In genomic region chr10:84444396-84444795, GRCm38 (mm10) we compare ENCODE assay signal across 18 mouse cellular contexts. TPM values are rescaled to one million over a fixed set of nuclear protein-coding genes. Genes with fewer than 3 reads are reported as not detected.
DNase-seq lines count a peak whose midpoint lies in the region; ATAC-seq and TF ChIP-seq lines count a peak whose summit lies in the region.
"Had no signal": no experiment of that assay in that cellular context is flagged by ENCODE, and none has a peak within 500 bp of the region (broad histone marks: within the 10 kb centered on the region; RNA-seq: fewer than 3 reads in every experiment).

No protein-coding gene starts in this region.

- no peak for TF ChIP-seq POLR2A in MEL (IDR thresholded peaks at IDR 0.05; ENCODE audit: control insufficient read depth in 1 of 2, insufficient read depth in 1 of 2, low read depth in 1 of 2, low read length in 2 of 2, poor library complexity in 1 of 2)

- peak overlapping the region; percentile 43; the same call in 1 of the 2 replicates for H3K27ac ChIP-seq in gastrocnemius, adult 2 months
- H3K27ac ChIP-seq in liver, embryonic 14.5 days: no peak overlapping the region
- no peak overlapping the region for H3K27ac ChIP-seq in MEL (ENCODE audit: control insufficient read depth, low read depth, low read length)
- H3K27ac ChIP-seq: forebrain, embryonic 13.5 days; kidney, embryonic 15.5 days; limb, embryonic 15.5 days; neural tube, embryonic 15.5 days had no signal

- H3K4me3 ChIP-seq in gastrocnemius, adult 2 months: no peak overlapping the region
- no peak overlapping the region for H3K4me3 ChIP-seq in liver, embryonic 14.5 days (ENCODE audit: insufficient read depth in 1 of 2, low read depth in 2 of 2, low read length in 2 of 2)
- H3K4me3 ChIP-seq in MEL (ENCODE audit: control insufficient read depth in 1 of 2, insufficient read depth in 1 of 2, low read depth in 2 of 2, low read length in 2 of 2): no peak overlapping the region
- H3K4me3 ChIP-seq: forebrain, embryonic 13.5 days; kidney, embryonic 15.5 days; limb, embryonic 15.5 days; megakaryocyte, embryonic 14.5 days; neural tube, embryonic 15.5 days had no signal

- 0 out of 4 replicates have a peak, but pooled peaks cover 0 to 4% of the 10 kb centered on the region in 2 experiments for H3K4me1 ChIP-seq in liver, embryonic 14.5 days (replicated peaks; ENCODE audit: control insufficient read depth in 2 of 2, insufficient read depth in 2 of 2, low read length in 1 of 2)
- peaks cover 0 to 9% of the 10 kb centered on the region in 2 experiments; a peak in 2 of 4 replicates for H3K4me1 ChIP-seq in MEL (ENCODE audit: control insufficient read depth in 1 of 2, insufficient read depth in 2 of 2, low read length in 2 of 2)

- TF ChIP-seq EP300 in liver, embryonic 14.5 days (IDR thresholded peaks at IDR 0.05; ENCODE audit: low read depth): no peak
- no peak for TF ChIP-seq EP300 in MEL (IDR thresholded peaks at IDR 0.05; ENCODE audit: low read depth in 1 of 2, low read length in 2 of 2)

- H3K4me2 ChIP-seq in liver, embryonic 14.5 days (ENCODE audit: low read depth): no peak overlapping the region
- H3K4me2 ChIP-seq: forebrain, embryonic 13.5 days; kidney, embryonic 15.5 days; limb, embryonic 15.5 days; neural tube, embryonic 15.5 days had no signal

- H3K36me3 ChIP-seq in liver, embryonic 14.5 days (replicated peaks; ENCODE audit: control insufficient read depth, insufficient read depth, low read depth): no peaks in the 10 kb centered on the region
- H3K36me3 ChIP-seq in MEL (ENCODE audit: control insufficient read depth in 1 of 2, insufficient read depth in 2 of 2, low read length in 2 of 2): peaks cover 0 to 7% of the 10 kb centered on the region in 2 experiments; a peak in 2 of 4 replicates
- H3K36me3 ChIP-seq: kidney, embryonic 15.5 days; limb, embryonic 15.5 days; neural tube, embryonic 15.5 days had no signal

- TF ChIP-seq RAD21 in MEL (IDR thresholded peaks at IDR 0.05; ENCODE audit: low read depth, low read length): no peak

- intact Hi-C loops in gastrocnemius, adult 2 months (cut with DNase I): no loop called here

- peaks cover 29% of the 10 kb centered on the region for H3K27me3 ChIP-seq in liver, embryonic 14.5 days (ENCODE audit: control insufficient read depth, insufficient read depth, low read length)
- H3K27me3 ChIP-seq in MEL (ENCODE audit: control insufficient read depth in 1 of 2, insufficient read depth in 2 of 2, low read length in 2 of 2): peaks cover 0 to 4% of the 10 kb centered on the region in 2 experiments; a peak in 2 of 4 replicates
- H3K27me3 ChIP-seq: forebrain, embryonic 13.5 days; kidney, embryonic 15.5 days; limb, embryonic 15.5 days; neural tube, embryonic 15.5 days had no signal

- no peaks in the 10 kb centered on the region for H3K9me3 ChIP-seq in liver, embryonic 14.5 days (ENCODE audit: control insufficient read depth, low read length)
- H3K9me3 ChIP-seq in MEL (replicated peaks; ENCODE audit: insufficient read depth, low read length): no peaks in the 10 kb centered on the region
- H3K9me3 ChIP-seq: forebrain, embryonic 13.5 days; kidney, embryonic 15.5 days; limb, embryonic 15.5 days; megakaryocyte, embryonic 14.5 days; neural tube, embryonic 15.5 days had no signal

- peak; percentile 28; the same call in 1 of the 2 replicates for TF ChIP-seq CTCF in gastrocnemius, adult 2 months (IDR thresholded peaks at IDR 0.05)
- TF ChIP-seq CTCF in liver, embryonic 14.5 days (IDR thresholded peaks at IDR 0.05; ENCODE audit: low read depth): 0 out of 2 replicates have a peak, but pooled peaks have one; percentile 11
- no peak for TF ChIP-seq CTCF in MEL (IDR thresholded peaks at IDR 0.05 in 2 of 3, conservative IDR thresholded peaks at IDR 0.05 in 1 of 3; ENCODE audit: control insufficient read depth in 1 of 3, insufficient read depth in 1 of 3, low read depth in 2 of 3, low read length in 3 of 3, poor library complexity in 1 of 3, severe bottlenecking in 1 of 3)

- WGBS in liver, embryonic 14.5 days (ENCODE audit: insufficient replicate concordance): 35% methylated on average over 9 of the region's 9 CpGs

- H3K9ac ChIP-seq in liver, embryonic 14.5 days (replicated peaks): no peak overlapping the region
- no peak overlapping the region for H3K9ac ChIP-seq in MEL (ENCODE audit: control insufficient read depth, low read depth, low read length, poor library complexity, severe bottlenecking)
- H3K9ac ChIP-seq: forebrain, embryonic 13.5 days; kidney, embryonic 15.5 days; limb, embryonic 15.5 days; neural tube, embryonic 15.5 days had no signal

- ATAC-seq in liver, embryonic 14.5 days (ENCODE audit: insufficient read depth): no peak
- ATAC-seq in common myeloid progenitor, adult 5-6 weeks (replicated peaks; ENCODE audit: low read depth, poor library complexity, severe bottlenecking): peak; percentile 31
- ATAC-seq: forebrain, embryonic 13.5 days; inflammation-experienced regulatory T-cells, adult 6 months had no signal

- no peak for DNase-seq in gastrocnemius, adult 2 months
- no peak for DNase-seq in gastrocnemius, adult 18-20 months (ENCODE audit: low spot score)
- no peak for DNase-seq in liver, embryonic 14.5 days (ENCODE audit: low read depth in 3 of 3, low spot score in 3 of 3)
- DNase-seq in liver: no peak
- DNase-seq in MEL (ENCODE audit: low read depth, low spot score): peak; percentile 26
- DNase-seq in adrenal gland, postnatal 4 days (ENCODE audit: low spot score in 2 of 2): no peak
- DNase-seq in adrenal gland, postnatal 25 days: no peak
- DNase-seq: adrenal gland, adult 2 months; lung, adult 2 months; right cerebral cortex, adult 18-20 months; thymus, postnatal 36 days had no signal

- H3K79me2 ChIP-seq in MEL (ENCODE audit: control insufficient read depth, insufficient read depth, low read length, poor library complexity): peaks cover 1% of the 10 kb centered on the region; the same call in 1 of the 2 replicates

TF ChIP-seq in MEL, 35 proteins besides CTCF, POLR2A, EP300 and RAD21:
- TF ChIP-seq ELF1 (IDR thresholded peaks at IDR 0.05; ENCODE audit: low read depth, low read length) (no peak), TAL1 (IDR thresholded peaks at IDR 0.05; ENCODE audit: low read length) (peak; percentile 31)

RNA-seq across cellular contexts. Expression of gene Nuak1, which starts 4.0 kb away (rescaled TPM):
- 10 to 100 TPM; 21.4 to 31.0 TPM for total RNA-seq in gastrocnemius, adult 2 months (2021)
- 10 to 100 TPM; 25.0 to 28.4 TPM for total RNA-seq in gastrocnemius, adult 18-20 months (2021)
- 0.34 and 0.42 TPM in 2 replicates for polyA plus RNA-seq in liver, embryonic 14.5 days (2012; rRNA removed)
- 0.03 and 0.13 TPM in 2 replicates for polyA plus RNA-seq in liver, embryonic 14.5 days (2014; fragmentation: Nextera tagmentation; extraction: Ambion mirVana)
- total RNA-seq in MEL (2012; rRNA removed): 0.92 and 1.1 TPM in 2 replicates
- 1 to 10 TPM in 1 of 2 experiments, not detected in 1; 2.2 TPM for polyA plus RNA-seq in MEL (2012; ENCODE audit: insufficient read depth in 1 of 2, insufficient read length in 2 of 2, low read depth in 1 of 2, low replicate concordance in 2 of 2, missing spikeins in 1 of 2)
- total RNA-seq in common myeloid progenitor, adult 5-6 weeks (2017): 0.14 and 1.0 TPM in 2 replicates
- total RNA-seq in adrenal gland, postnatal 4 days (2021): 10 to 100 TPM; 13.4 to 13.5 TPM
- 6.8 and 7.8 TPM in 2 replicates for total RNA-seq in adrenal gland, postnatal 25 days (2021)
- polyA plus RNA-seq: inflammation-experienced regulatory T-cells, adult 6 months had no signal

Comparison
In these comparisons a context has a peak if more than half of its experiments do, and no peak if none do; other contexts are left out.
1. CTCF ChIP-seq: peak in gastrocnemius, adult 2 months (single experiment) and liver, embryonic 14.5 days (single experiment); none in MEL (0 of 3).